Mouse (Mus musculus): Measurements from ENCODE around the gene Pax8. TPM values are rescaled to one million over a fixed set of nuclear protein-coding genes. Genes with fewer than 3 reads are reported as not detected.

The Pax8 gene
- total and polyA plus RNA-seq, 2 experiments from 2014 or later: 0.18 TPM; not detected in 1

GRCm38 (mm10) chr2:24449111-24449510 is 26.3 kb downstream of the Pax8 start:
- Histone ChIP-seq H3K27ac (ENCODE audit: low read depth, low read length) (no peak overlapping the region), H3K4me1 (ENCODE audit: insufficient read depth) (no peaks in the 10 kb centered on the region), H3K4me2 (ENCODE audit: low read depth) (no peak overlapping the region), H3K4me3 (ENCODE audit: low read depth, low read length) (no peak overlapping the region), H3K27me3 (ENCODE audit: insufficient read depth, low read length) (no peaks in the 10 kb centered on the region), H3K9me3 (ENCODE audit: low read length) (no peaks in the 10 kb centered on the region), H3K36me3 (ENCODE audit: insufficient read depth) (no peaks in the 10 kb centered on the region), H3K9ac (no peak overlapping the region)
- 85% methylated on average over 4 of the region's 4 CpGs for WGBS
- ATAC-seq (no peak), DNase-seq (no peak)
- no peak for TF ChIP-seq CTCF (IDR thresholded peaks at IDR 0.05; ENCODE audit: low read depth)

GRCm38 (mm10) chr2:24443256-24443790 is 32.1 kb downstream of the Pax8 start:
- Histone ChIP-seq H3K27me3 (ENCODE audit: insufficient read depth, low read length) (no peaks in the 10 kb centered on the region; the same call in 1 of the 2 replicates), H3K4me1 (ENCODE audit: insufficient read depth) (no peaks in the 10 kb centered on the region), H3K4me3 (ENCODE audit: low read depth, low read length) (no peak overlapping the region), H3K9me3 (ENCODE audit: low read length) (no peaks in the 10 kb centered on the region), H3K27ac (ENCODE audit: low read depth, low read length) (no peak overlapping the region), H3K9ac (no peak overlapping the region), H3K4me2 (ENCODE audit: low read depth) (no peak overlapping the region), H3K36me3 (ENCODE audit: insufficient read depth) (no peaks in the 10 kb centered on the region)
- TF ChIP-seq CTCF (IDR thresholded peaks at IDR 0.05; ENCODE audit: low read depth): no peak
- WGBS: 53% methylated on average over 3 of the region's 3 CpGs
- DNase-seq (no peak), ATAC-seq (no peak)

DNA sequence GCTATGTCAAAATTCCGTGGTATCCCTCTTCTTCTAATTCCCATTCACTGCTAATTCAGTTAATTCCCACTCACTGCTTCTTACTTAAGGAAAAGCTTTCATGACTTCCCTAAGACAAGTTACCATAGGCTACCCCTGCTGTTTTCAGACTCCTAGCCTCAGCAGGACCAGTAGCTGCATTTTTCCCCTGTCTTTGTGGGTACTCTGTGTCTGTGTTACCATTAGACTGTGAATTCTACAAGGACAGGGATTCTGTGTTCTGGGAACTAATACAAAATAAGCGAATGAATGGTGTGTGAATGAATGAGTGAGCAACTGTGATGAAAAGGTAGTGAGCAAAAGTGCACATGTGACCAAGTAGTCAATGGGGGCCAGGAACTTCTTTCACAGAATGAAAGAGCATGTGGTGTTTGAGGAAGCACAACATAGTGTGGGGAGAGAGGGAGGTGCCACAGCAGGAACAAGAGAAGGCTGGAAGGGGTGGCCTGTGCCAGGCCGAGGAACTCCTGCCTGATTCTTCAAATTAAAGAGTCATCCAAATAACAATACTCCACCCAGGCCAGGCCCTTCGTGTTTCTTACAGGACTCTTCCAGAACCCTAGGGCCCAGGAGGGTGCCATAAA is 33.0 kb downstream of the Pax8 start:
- Histone ChIP-seq H3K4me1 (ENCODE audit: insufficient read depth) (no peaks in the 10 kb centered on the region), H3K27ac (ENCODE audit: low read depth, low read length) (no peak overlapping the region), H3K9ac (no peak overlapping the region), H3K27me3 (ENCODE audit: insufficient read depth, low read length) (no peaks in the 10 kb centered on the region; the same call in 1 of the 2 replicates), H3K4me2 (ENCODE audit: low read depth) (no peak overlapping the region), H3K36me3 (ENCODE audit: insufficient read depth) (no peaks in the 10 kb centered on the region), H3K9me3 (ENCODE audit: low read length) (no peaks in the 10 kb centered on the region), H3K4me3 (ENCODE audit: low read depth, low read length) (no peak overlapping the region)
- WGBS: 25% methylated on average over 4 of the region's 4 CpGs
- ATAC-seq (peak; percentile 50), DNase-seq (no peak)
- no peak for TF ChIP-seq CTCF (IDR thresholded peaks at IDR 0.05; ENCODE audit: low read depth)

- Histone ChIP-seq H3K9me3 (ENCODE audit: low read length) (no peaks in the 10 kb centered on the region), H3K27ac (ENCODE audit: low read depth, low read length) (no peak overlapping the region), H3K9ac (no peak overlapping the region), H3K27me3 (ENCODE audit: insufficient read depth, low read length) (no peaks in the 10 kb centered on the region; the same call in 1 of the 2 replicates), H3K36me3 (ENCODE audit: insufficient read depth) (no peaks in the 10 kb centered on the region), H3K4me2 (ENCODE audit: low read depth) (no peak overlapping the region), H3K4me3 (ENCODE audit: low read depth, low read length) (no peak overlapping the region), H3K4me1 (ENCODE audit: insufficient read depth) (no peaks in the 10 kb centered on the region)
- peak; percentile 78 for ATAC-seq
- DNase-seq: no peak
- no peak for TF ChIP-seq CTCF (IDR thresholded peaks at IDR 0.05; ENCODE audit: low read depth)
These were observed 33.5 kb downstream of the Pax8 start for GRCm38 (mm10) chr2:24441899-24442298.

- no peak for ATAC-seq
These were observed 35.3 kb downstream of the Pax8 start for GRCm38 (mm10) chr2:24440056-24440455.

DNA sequence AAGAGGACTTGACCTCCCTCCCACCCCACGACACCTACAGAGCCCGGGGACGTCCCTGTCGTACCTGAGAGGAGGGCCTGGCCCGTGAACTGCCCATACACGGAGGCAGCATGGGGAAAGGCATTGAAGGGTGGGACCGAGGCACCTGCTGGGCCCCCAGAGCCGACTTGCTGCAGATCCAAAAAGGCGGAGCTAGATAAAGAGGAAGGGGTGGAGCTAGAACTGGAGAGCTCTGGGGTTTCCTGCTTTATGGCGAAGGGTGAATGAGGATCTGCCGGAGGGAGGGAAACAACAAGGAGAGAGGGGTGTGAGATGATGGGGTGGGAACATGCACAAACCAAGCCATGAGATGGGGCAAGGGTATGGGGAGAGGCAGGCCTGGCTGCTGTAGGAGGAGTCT is 39.7 kb downstream of the Pax8 start:
- Histone ChIP-seq H3K27me3 (ENCODE audit: insufficient read depth, low read length) (peaks cover 4% of the 10 kb centered on the region; the same call in 1 of the 2 replicates), H3K4me3 (ENCODE audit: low read depth, low read length) (no peak overlapping the region), H3K4me2 (ENCODE audit: low read depth) (no peak overlapping the region), H3K4me1 (ENCODE audit: insufficient read depth) (no peaks in the 10 kb centered on the region), H3K27ac (ENCODE audit: low read depth, low read length) (no peak overlapping the region), H3K9me3 (ENCODE audit: low read length) (no peaks in the 10 kb centered on the region), H3K36me3 (ENCODE audit: insufficient read depth) (no peaks in the 10 kb centered on the region), H3K9ac (no peak overlapping the region)
- no peak for DNase-seq
- TF ChIP-seq CTCF (IDR thresholded peaks at IDR 0.05; ENCODE audit: low read depth): no peak
- 86% methylated on average over 11 of the region's 11 CpGs for WGBS
- ATAC-seq: no peak

More at GRCm38 (mm10) chr2:24440056-24440455, 35.3 kb downstream of the Pax8 start:
- Histone ChIP-seq H3K27ac (ENCODE audit: low read depth, low read length) (no peak overlapping the region), H3K36me3 (ENCODE audit: insufficient read depth) (no peaks in the 10 kb centered on the region), H3K4me2 (ENCODE audit: low read depth) (no peak overlapping the region), H3K9ac (no peak overlapping the region), H3K4me1 (ENCODE audit: insufficient read depth) (no peaks in the 10 kb centered on the region), H3K9me3 (ENCODE audit: low read length) (no peaks in the 10 kb centered on the region), H3K4me3 (ENCODE audit: low read depth, low read length) (no peak overlapping the region), H3K27me3 (ENCODE audit: insufficient read depth, low read length) (no peaks in the 10 kb centered on the region; the same call in 1 of the 2 replicates)
- TF ChIP-seq CTCF (IDR thresholded peaks at IDR 0.05; ENCODE audit: low read depth): no peak
- DNase-seq: no peak
- 80% methylated on average over 2 of the region's 2 CpGs for WGBS

GRCm38 (mm10) chr2:24434670-24435069 is 40.7 kb downstream of the Pax8 start:
- DNase-seq: no peak
- Histone ChIP-seq H3K27me3 (ENCODE audit: insufficient read depth, low read length) (peaks cover 4% of the 10 kb centered on the region; the same call in 1 of the 2 replicates), H3K9me3 (ENCODE audit: low read length) (no peaks in the 10 kb centered on the region), H3K4me1 (ENCODE audit: insufficient read depth) (no peaks in the 10 kb centered on the region), H3K4me3 (ENCODE audit: low read depth, low read length) (no peak overlapping the region), H3K4me2 (ENCODE audit: low read depth) (no peak overlapping the region), H3K9ac (no peak overlapping the region), H3K27ac (ENCODE audit: low read depth, low read length) (no peak overlapping the region), H3K36me3 (ENCODE audit: insufficient read depth) (no peaks in the 10 kb centered on the region)
- no peak for ATAC-seq
- no peak for TF ChIP-seq CTCF (IDR thresholded peaks at IDR 0.05; ENCODE audit: low read depth)
- WGBS: 88% methylated on average over 2 of the region's 2 CpGs

Measured in forebrain, postnatal 0 days (tissue).